Mouse (Mus musculus): ENCODE measurements around the gene 4930518I15Rik.

DNA sequence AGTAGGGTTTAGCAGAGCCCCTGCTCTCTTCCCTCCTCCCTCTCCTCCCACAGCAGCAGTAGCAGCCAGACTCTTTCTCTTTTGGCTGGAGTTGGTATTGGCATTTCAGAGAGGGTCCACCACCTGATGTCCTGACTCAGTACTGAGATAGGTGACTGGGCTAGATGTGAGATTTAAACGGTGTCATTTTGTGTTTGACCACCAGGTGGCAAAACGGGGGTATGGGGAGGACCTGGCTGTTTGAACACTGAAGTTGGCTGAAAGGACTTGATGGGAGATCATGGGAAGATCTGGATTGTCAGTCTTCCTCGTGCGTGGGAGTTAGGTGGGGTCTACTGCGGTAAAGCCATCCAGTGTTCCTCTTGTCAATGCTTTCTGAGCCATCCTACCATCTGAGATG is 15.9 kb upstream of the 4930518I15Rik start:
- TF ChIP-seq CTCF (IDR thresholded peaks at IDR 0.05 in 2 of 3, conservative IDR thresholded peaks at IDR 0.05 in 1 of 3; ENCODE audit: control insufficient read depth in 1 of 3, insufficient read depth in 1 of 3, low read depth in 2 of 3, low read length in 3 of 3, poor library complexity in 1 of 3, severe bottlenecking in 1 of 3) = peak; percentile 59 to 74 (median 66)
- TF ChIP-seq POLR2A (IDR thresholded peaks at IDR 0.05; ENCODE audit: control insufficient read depth in 1 of 2, insufficient read depth in 1 of 2, low read depth in 1 of 2, low read length in 2 of 2, poor library complexity in 1 of 2) = no peak
- TF ChIP-seq ELF1 (IDR thresholded peaks at IDR 0.05; ENCODE audit: low read depth, low read length) = no peak
- no peak for TF ChIP-seq CHD1 (IDR thresholded peaks at IDR 0.05; ENCODE audit: low read depth, low read length)
- TF ChIP-seq E2F4 (IDR thresholded peaks at IDR 0.05; ENCODE audit: borderline replicate concordance, low read depth, low read length) = no peak

Measured in MEL (cell line).